Mouse (Mus musculus) thymus, postnatal 4 days (tissue): ENCODE data around the gene Syna.
A peak's percentile ranks its signal among the peaks of the same experiment; 100 is the strongest.

ENCODE experiments used
- DNase-seq: peaks from one replicate; pipeline ENCODE4 v3.0.0; 2021

Gene Syna

DNA sequence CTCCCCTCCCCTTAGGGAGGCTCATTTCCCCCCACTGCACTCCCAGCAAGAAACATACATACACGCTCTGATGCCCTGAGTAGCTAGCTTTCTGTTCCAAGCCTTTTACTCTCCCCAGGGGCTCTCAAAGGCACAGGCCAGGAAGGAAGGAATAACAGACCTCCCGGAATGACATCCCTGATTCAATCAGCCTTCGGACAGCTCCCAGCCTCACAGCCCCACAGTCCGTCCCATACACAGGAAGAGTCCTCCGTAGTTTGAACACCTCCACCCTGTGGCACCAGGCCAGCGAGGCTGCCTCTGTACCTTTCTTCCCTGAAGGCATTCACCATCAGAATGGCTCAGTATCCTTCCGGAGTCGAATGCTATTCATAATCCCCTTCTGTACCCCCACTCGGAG lies 31.5 kb downstream of the Syna start:
- DNase-seq, result no peak

DNA sequence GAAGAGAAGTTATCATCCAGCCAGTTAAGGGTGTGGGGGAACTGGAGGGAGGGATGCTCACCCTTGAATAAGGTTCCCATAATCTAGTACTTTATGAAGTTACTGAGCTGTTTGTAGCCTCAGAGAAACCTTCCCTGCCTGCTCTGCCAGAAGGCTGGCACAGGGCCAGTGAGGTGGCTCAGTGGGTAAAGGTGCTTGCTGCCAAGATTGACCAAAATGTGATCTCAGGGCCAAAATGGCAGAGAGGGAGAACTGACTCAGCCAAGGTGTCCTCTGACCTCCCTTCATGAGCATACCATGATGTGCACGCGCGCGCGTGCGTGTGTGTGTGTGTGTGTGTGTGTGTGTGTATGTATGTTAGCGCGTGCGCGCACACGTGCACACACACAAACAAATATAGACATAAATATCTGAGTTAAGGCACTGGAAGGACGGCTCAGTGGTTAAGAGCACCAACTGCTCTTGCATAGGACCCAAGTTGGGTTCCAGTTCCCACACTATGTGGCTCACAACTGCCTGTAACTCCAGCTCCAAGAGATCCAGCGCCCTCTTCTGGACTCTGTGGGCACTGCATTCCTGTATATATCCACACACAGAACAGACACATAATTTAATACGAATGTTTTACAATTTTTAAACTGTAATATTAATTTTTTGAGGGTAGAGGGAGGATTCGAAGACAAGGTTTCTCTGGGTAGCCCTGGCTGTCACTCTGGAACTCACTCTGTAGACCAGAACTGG lies 33.8 kb downstream of the Syna start:
- DNase-seq, result peak; percentile 41

DNA sequence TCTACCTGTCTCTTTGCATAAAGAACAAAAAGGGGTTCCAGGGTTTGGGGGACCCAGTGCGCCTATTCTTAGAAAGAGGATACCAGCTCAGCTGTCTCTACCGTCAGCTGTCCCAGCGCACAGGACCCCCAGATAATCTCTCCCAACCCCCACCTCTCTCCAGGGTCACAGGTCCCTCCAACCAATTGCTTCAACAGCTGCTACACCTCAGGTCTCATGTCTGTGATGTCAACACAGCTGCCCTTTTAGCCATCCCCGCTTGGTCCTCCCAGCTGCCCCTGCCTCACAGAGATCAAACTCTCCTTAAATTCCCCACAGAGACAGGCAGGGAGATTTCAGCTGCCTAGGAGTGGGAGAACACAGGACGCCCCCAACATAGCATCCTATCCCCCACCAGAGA lies 36.2 kb downstream of the Syna start:
- no peak for DNase-seq

DNA sequence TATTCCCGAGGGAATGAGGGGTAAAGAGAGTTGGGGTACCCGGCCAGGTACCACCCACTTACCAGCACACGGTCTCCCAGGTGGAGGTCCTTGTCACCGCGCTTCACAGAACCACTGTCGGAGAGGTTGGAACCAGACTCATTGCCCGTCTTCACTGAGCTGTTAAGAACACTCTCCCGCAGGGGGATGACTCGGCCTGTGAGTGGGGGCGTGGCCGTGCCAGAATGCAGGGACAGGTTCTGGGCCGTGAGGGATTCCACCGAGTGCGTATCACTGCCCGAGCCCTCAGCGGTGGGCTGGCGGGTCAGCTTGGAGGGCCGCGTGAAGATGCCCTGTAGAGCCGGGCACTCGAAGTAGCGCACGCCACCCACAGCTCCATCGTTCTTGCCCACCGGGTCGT lies 37.4 kb downstream of the Syna start:
- no peak for DNase-seq

DNA sequence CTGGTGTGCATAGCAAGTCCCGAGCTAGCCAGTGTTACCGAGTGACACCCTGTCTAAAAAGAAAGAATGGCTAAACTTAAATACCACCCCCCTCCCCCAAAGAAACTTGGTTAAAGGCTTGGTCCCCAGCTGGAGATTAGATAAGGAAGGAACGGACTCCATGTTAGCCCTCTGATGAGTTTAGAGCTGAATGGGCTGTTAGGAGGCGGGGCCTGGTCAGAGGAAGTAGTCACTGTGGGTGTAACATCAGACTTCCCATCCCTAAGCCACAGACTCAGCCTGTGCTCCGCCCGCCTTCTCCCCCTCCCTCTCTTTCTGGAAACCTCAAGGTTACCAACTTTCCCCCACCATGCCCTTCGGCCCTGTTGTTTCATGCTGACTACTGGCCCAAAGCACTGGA lies 38.2 kb downstream of the Syna start:
- no peak for DNase-seq

DNA sequence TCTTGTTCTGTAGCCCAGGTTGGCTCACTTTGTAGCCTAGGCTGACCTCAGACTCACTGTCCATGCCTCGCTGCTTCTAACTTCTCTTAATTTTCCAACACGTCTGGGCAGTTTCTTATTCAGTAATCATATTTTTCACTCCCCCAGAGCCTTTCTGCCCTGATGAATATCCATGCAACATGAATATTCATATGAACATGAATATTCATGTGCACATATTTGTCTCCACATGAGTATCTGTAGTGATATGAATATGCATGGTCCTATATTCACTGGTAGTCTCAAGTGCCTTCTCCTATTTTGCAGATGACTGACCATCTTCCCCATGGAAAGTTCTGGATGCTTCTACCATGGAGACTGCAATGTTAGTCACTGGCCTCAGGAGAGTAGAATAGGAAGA lies 38.8 kb downstream of the Syna start:
- no peak for DNase-seq

DNA sequence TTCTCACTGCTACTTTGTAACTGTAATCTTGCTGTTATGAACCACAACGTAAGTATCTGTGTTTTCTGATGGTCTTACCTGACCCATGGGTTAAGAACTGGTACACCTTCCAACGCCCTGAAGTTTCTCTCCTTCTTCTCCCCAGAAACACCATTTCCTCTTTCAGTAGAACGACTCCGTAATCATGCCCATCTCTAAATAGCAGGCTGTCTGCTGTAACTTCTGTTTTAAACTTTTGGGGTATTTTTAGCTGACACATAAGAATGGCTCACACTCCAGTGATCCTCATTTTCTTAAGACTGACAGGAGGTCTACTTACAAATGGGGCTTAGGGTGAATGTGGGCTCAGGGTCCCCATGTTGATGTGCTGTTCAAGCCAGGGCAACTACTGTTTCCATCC lies 39.9 kb downstream of the Syna start:
- DNase-seq, result no peak

DNA sequence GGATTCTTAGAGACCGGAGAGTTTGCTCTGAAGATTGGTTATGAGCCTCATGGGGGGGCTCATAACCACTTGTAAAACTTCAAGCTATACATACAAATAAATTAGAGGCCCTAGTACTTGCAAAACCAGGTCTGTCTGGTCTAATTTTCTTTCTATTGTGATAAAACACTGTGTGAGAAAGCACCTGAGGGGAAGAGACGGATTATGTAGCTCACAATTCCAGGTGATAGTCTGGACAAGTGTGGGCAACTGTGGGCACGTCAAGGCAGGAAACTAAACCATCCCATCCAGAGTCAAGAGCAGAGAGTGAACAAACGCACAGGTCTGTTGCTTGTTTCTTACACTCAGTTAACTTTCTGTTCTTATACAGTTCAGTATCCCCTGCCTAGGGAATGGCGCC lies 40.5 kb downstream of the Syna start:
- no peak for DNase-seq

DNA sequence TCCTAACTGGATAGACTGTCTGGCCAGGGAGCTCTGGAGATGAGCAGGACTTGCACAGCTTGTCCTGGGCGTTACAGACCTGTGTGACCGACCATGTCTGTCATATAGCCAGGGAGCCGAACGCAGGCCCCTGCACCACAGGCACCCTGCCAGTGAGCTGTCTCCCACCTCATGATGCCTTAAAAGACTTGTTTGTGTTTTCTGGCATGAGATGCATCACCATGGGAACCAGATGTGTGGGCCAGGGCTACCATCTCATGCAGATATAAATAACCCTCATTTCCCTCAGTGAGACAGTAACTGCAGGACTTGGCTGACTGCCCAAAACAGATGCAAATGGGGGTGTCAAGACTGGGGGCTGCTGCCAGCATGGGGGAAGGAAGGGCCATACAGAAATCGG lies 47.9 kb downstream of the Syna start:
- no peak for DNase-seq

DNA sequence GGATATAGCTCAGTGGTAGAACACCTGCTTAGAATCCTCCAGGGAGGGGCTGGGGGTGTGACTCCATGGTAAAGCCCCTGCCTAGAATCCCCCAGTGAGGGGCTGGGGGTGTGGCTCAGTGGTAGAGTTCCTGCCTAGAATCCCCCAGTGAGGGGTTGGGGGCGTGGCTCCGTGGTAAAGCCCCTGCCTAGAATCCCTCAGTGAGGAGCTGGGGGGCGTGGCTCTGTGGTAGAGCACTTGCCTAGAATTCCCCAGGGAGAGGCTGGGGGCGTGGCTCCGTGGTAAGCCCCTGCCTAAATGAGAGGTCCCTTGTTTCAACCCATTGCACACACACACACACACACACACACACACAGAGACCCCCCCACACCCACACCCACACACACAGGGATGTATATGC lies 49.7 kb downstream of the Syna start:
- DNase-seq, result no peak

DNA sequence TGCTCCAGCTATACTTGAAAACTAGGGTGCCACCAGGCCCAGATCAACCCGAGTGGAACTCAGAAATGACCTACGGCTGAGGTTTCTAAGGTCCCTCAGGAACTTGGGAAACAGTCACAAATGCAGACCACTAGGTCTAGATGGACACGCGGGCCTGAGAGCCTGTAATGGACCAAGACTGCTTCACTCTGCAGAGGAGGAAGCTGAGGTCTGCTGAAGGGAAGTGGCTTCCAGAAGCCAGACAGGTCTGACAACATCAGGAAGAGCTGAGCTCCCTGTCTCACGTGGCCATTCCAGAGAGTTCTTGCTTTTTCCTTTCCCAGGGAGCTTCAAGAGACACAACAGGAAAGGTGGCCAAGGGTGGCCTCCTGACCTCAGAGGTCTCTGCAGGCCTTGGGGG lies 51.0 kb downstream of the Syna start:
- no peak for DNase-seq
